In genomic region chr12:116094765-116095555, GRCm38 (mm10) we compare ENCODE assay signal across 26 mouse cellular contexts.
"Had no signal": no experiment of that assay in that cellular context is flagged by ENCODE, and none has a peak within 500 bp of the region (broad histone marks: within the 10 kb centered on the region; RNA-seq: fewer than 3 reads in every experiment).

No protein-coding gene starts in this region.

- H3K4me3 ChIP-seq: heart, embryonic 12.5 days; hindbrain, embryonic 10.5 days; hindbrain, embryonic 12.5 days; intestine, embryonic 15.5 days; kidney, embryonic 15.5 days; left cerebral cortex, adult 2 months; limb, embryonic 10.5 days; limb, embryonic 12.5 days; liver, embryonic 13.5 days; liver, embryonic 15.5 days had no signal

- H3K9ac ChIP-seq: heart, embryonic 12.5 days; hindbrain, embryonic 12.5 days; hindbrain, embryonic 14.5 days; intestine, embryonic 15.5 days; kidney, embryonic 15.5 days; limb, embryonic 12.5 days; liver, embryonic 13.5 days; liver, embryonic 15.5 days had no signal

- H3K27me3 ChIP-seq: heart, embryonic 12.5 days; hindbrain, embryonic 12.5 days; intestine, embryonic 15.5 days; kidney, embryonic 15.5 days; limb, embryonic 12.5 days; liver, embryonic 13.5 days; liver, embryonic 15.5 days had no signal

- H3K4me2 ChIP-seq: heart, embryonic 12.5 days; hindbrain, embryonic 12.5 days; hindbrain, embryonic 14.5 days; intestine, embryonic 15.5 days; kidney, embryonic 15.5 days; limb, embryonic 12.5 days; liver, embryonic 11.5 days; liver, embryonic 13.5 days; liver, embryonic 15.5 days had no signal

- ATAC-seq: hindbrain, embryonic 16.5 days; inflammation-experienced regulatory T-cells, adult 6 months; intestine, embryonic 15.5 days; intestine, postnatal 0 days had no signal

- H3K27ac ChIP-seq: hindbrain, embryonic 10.5 days; hindbrain, embryonic 12.5 days; hindbrain, embryonic 14.5 days; intestine, embryonic 15.5 days; kidney, embryonic 15.5 days; kidney, postnatal 0 days; left cerebral cortex, adult 2 months; limb, embryonic 10.5 days; limb, embryonic 12.5 days; liver, embryonic 13.5 days; liver, embryonic 15.5 days had no signal

- H3K4me1 ChIP-seq: heart, embryonic 12.5 days; hindbrain, embryonic 10.5 days; hindbrain, embryonic 12.5 days; intestine, embryonic 15.5 days; kidney, embryonic 15.5 days; limb, embryonic 10.5 days; limb, embryonic 12.5 days; liver, embryonic 13.5 days; liver, embryonic 15.5 days had no signal

- H3K9me3 ChIP-seq: heart, embryonic 12.5 days; hindbrain, embryonic 10.5 days; hindbrain, embryonic 12.5 days; intestine, embryonic 15.5 days; kidney, embryonic 15.5 days; limb, embryonic 10.5 days; limb, embryonic 12.5 days; liver, embryonic 13.5 days; liver, embryonic 15.5 days had no signal

- H3K36me3 ChIP-seq: heart, embryonic 12.5 days; hindbrain, embryonic 10.5 days; hindbrain, embryonic 12.5 days; intestine, embryonic 15.5 days; kidney, embryonic 15.5 days; limb, embryonic 10.5 days; limb, embryonic 12.5 days; liver, embryonic 13.5 days; liver, embryonic 15.5 days had no signal

- DNase-seq: gastrocnemius, postnatal 10 days; gastrocnemius, postnatal 25 days; heart, postnatal 10 days; heart, postnatal 4 days; kidney, adult 2 months; kidney, adult 9 months; kidney, postnatal 14 days; kidney, postnatal 36 days; layer of hippocampus, adult 9-11 months; liver; liver, embryonic 13.5 days had no signal
